Mouse (Mus musculus) CH12.LX (cell line): ENCODE results near the gene P3h2. TPM values are rescaled to one million over a fixed set of nuclear protein-coding genes. Genes with fewer than 3 reads are reported as not detected.

Source experiments
- DNase-seq: peaks from one replicate; pipeline ENCODE4 v3.0.0-alpha.2; 2013; ENCODE audit errors: extremely low read depth
- H3K27ac ChIP-seq: 2 replicates; pipeline ENCODE4 v1.5.1; 2012; ENCODE audit warnings: low read depth, mild to moderate bottlenecking, control low read depth, moderate library complexity; ENCODE audit not compliant: insufficient read depth
- H3K27me3 ChIP-seq: replicated peaks from 2 replicates; pipeline ENCODE3; 2012; ENCODE audit warnings: inconsistent platforms
- H3K36me3 ChIP-seq, 2 experiments: replicated peaks in 1 of 2; 2 replicates each; pipeline versions ENCODE3 to v1.6.1; 2012; ENCODE audit warnings: inconsistent platforms in 1 of 2, low read length in 1 of 2, mild to moderate bottlenecking in 1 of 2, mixed read lengths in 1 of 2, moderate library complexity in 1 of 2; ENCODE audit not compliant: control insufficient read depth in 1 of 2, insufficient read depth in 1 of 2
- H3K4me1 ChIP-seq, 2 experiments: 2 replicates each; pipeline ENCODE4 v1.6.1; 2012; ENCODE audit warnings: inconsistent platforms in 1 of 2, moderate library complexity in 1 of 2; ENCODE audit not compliant: insufficient read depth in 2 of 2, control insufficient read depth in 1 of 2
- H3K4me2 ChIP-seq: 2 replicates; pipeline ENCODE4 v1.6.1; 2012; ENCODE audit warnings: low read depth, mild to moderate bottlenecking, control low read depth; ENCODE audit not compliant: poor library complexity, insufficient read depth, severe bottlenecking
- H3K4me3 ChIP-seq, 3 experiments: fragments of 150-350 bp in 1 of 3; sonication (generic) in 1 of 3; replicated peaks in 1 of 3; 2 replicates each; pipeline versions ENCODE3 to v1.5.1; 2011 to 2012; ENCODE audit warnings: low read depth in 2 of 3, low read length in 2 of 3, mild to moderate bottlenecking in 2 of 3, moderate library complexity in 2 of 3, control low read depth in 1 of 3, improper control_type of control experiment in 1 of 3, inconsistent platforms in 1 of 3, mixed read lengths in 1 of 3; ENCODE audit not compliant: poor library complexity in 1 of 3
- H3K79me2 ChIP-seq: replicated peaks from 2 replicates; pipeline ENCODE4 v1.6.1; 2012; ENCODE audit warnings: mild to moderate bottlenecking, moderate library complexity; ENCODE audit not compliant: control insufficient read depth, poor library complexity, insufficient read depth, severe bottlenecking; ENCODE audit errors: extremely low read depth
- H3K9ac ChIP-seq: 2 replicates; pipeline ENCODE4 v1.6.1; 2012; ENCODE audit warnings: low read depth, mild to moderate bottlenecking, control low read depth, moderate library complexity; ENCODE audit not compliant: insufficient read depth
- H3K9me3 ChIP-seq: replicated peaks from 2 replicates; pipeline ENCODE3; 2012; ENCODE audit warnings: low read length, inconsistent platforms, mixed read lengths
- BHLHE40 ChIP-seq: IDR thresholded peaks from 2 replicates; pipeline ENCODE4 v1.6.1; 2011; ENCODE audit warnings: mild to moderate bottlenecking, low read depth, low read length, improper control_type of control experiment
- CHD2 ChIP-seq: IDR thresholded peaks from 2 replicates; pipeline ENCODE4 v1.6.1; 2011; ENCODE audit warnings: low read length, improper control_type of control experiment
- JUND ChIP-seq: conservative IDR thresholded peaks from 2 replicates; pipeline ENCODE4 v1.6.1; 2011; ENCODE audit warnings: low read depth, low read length, improper control_type of control experiment
- MAFK ChIP-seq: IDR thresholded peaks from 2 replicates; pipeline ENCODE4 v1.6.1; 2011; ENCODE audit warnings: low read length, improper control_type of control experiment; ENCODE audit not compliant: insufficient replicate concordance
- MAX ChIP-seq: IDR thresholded peaks from 2 replicates; pipeline ENCODE4 v1.6.1; 2011; ENCODE audit warnings: low read length, improper control_type of control experiment
- MAZ ChIP-seq: IDR thresholded peaks from 2 replicates; pipeline ENCODE4 v1.6.1; 2012; ENCODE audit warnings: low read depth, mild to moderate bottlenecking, inconsistent platforms, low read length, improper control_type of control experiment, moderate library complexity
- MEF2A ChIP-seq: IDR thresholded peaks from 2 replicates; pipeline ENCODE4 v1.6.1; 2014; ENCODE audit warnings: low read depth, mild to moderate bottlenecking, inconsistent platforms, low read length, improper control_type of control experiment, borderline replicate concordance
- NRF1 ChIP-seq: IDR thresholded peaks from 2 replicates; pipeline ENCODE4 v1.6.1; 2014; ENCODE audit warnings: low read depth, mild to moderate bottlenecking, inconsistent platforms, low read length, improper control_type of control experiment, moderate library complexity
- POLR2AphosphoS2 ChIP-seq: IDR thresholded peaks from 2 replicates; pipeline ENCODE4 v1.6.1; 2011; ENCODE audit warnings: low read depth, low read length, improper control_type of control experiment
- RAD21 ChIP-seq: IDR thresholded peaks from 2 replicates; pipeline ENCODE4 v1.6.1; 2011; ENCODE audit warnings: low read depth, mild to moderate bottlenecking, low read length, improper control_type of control experiment, moderate library complexity
- RCOR1 ChIP-seq: conservative IDR thresholded peaks from 2 replicates; pipeline ENCODE4 v1.6.1; 2012; ENCODE audit warnings: low read depth, mild to moderate bottlenecking, inconsistent platforms, low read length, improper control_type of control experiment
- TBP ChIP-seq: conservative IDR thresholded peaks from 2 replicates; pipeline ENCODE4 v1.6.1; 2011; ENCODE audit warnings: low read depth, low read length, improper control_type of control experiment
- USF2 ChIP-seq: conservative IDR thresholded peaks from 2 replicates; pipeline ENCODE4 v1.6.1; 2011; ENCODE audit warnings: low read depth, low read length, improper control_type of control experiment
- ZKSCAN1 ChIP-seq: IDR thresholded peaks from 2 replicates; pipeline ENCODE4 v1.6.1; 2012; ENCODE audit warnings: low read depth, inconsistent platforms, low read length, improper control_type of control experiment, borderline replicate concordance
- ZNF384 ChIP-seq: IDR thresholded peaks from 2 replicates; pipeline ENCODE4 v1.6.1; 2012; ENCODE audit warnings: low read depth, low read length, improper control_type of control experiment, inconsistent platforms
- dilution Hi-C: fragments of 300-500 bp; cut with MboI; formaldehyde crosslinking; loops from 2 replicates; pipeline ENCODE4 v1.14.3; 2020; ENCODE audit warnings: low sequenced_read_pairs; ENCODE audit not compliant: extremely low pct_unique_long_range_greater_than_20kb, extremely low pct_ligation_motif_present
- in situ Hi-C: fragments of 300-500 bp; cut with MboI; formaldehyde crosslinking; loops from 3 replicates; pipeline ENCODE4 v1.14.3; 2019; ENCODE audit warnings: low sequenced_read_pairs, low pct_ligation_motif_present, low pct_unique_long_range_greater_than_20kb, mixed read lengths
- polyA plus RNA-seq: library from polyadenylated mRNA; unstranded; fragments of >175 nt; gene quantifications from 2 replicates; pipeline ENCODE4 v1.2.1, GENCODE M21; 2012; ENCODE audit warnings: low read depth; ENCODE audit not compliant: insufficient read length
- total RNA-seq, 2 experiments: library from RNA; depleted of rRNA; stranded (reverse); fragments of 300-350 nt in 1 of 2; fragments of >200 nt in 1 of 2; gene quantifications; 2 replicates each; pipeline ENCODE4 v1.2.3; 2012 to 2014

P3h2 gene
- total and polyA plus RNA-seq, 3 experiments = 0.08 to 0.73 (median 0.27) TPM

GRCm38 (mm10) chr16:26150943-26151342, 45.4 kb upstream of the P3h2 start:
- Histone ChIP-seq H3K9me3 (no peaks in the 10 kb centered on the region), H3K4me1 (no peaks in the 10 kb centered on the region), H3K27ac (no peak overlapping the region), H3K4me2 (no peak overlapping the region), H3K79me2 (no peaks in the 10 kb centered on the region), H3K4me3 (no peak overlapping the region), H3K36me3 (no peaks in the 10 kb centered on the region), H3K27me3 (no peaks in the 10 kb centered on the region), H3K9ac (no peak overlapping the region)
- in situ Hi-C loops (no loop called here), dilution Hi-C loops (no loop called here)
- TF ChIP-seq BHLHE40 (no peak), ZNF384 (no peak), RCOR1 (no peak), MAZ (no peak), USF2 (no peak), NRF1 (no peak), MEF2A (no peak), POLR2AphosphoS2 (no peak), MAX (no peak), CHD2 (no peak), MAFK (no peak), JUND (no peak), TBP (no peak)
- DNase-seq = no peak

- H3K27ac ChIP-seq = no peak overlapping the region
- dilution Hi-C loops (no loop called here), in situ Hi-C loops (no loop called here)
- no peaks in the 10 kb centered on the region for H3K79me2 ChIP-seq
- H3K27me3 ChIP-seq = no peaks in the 10 kb centered on the region
- no peak for TF ChIP-seq JUND
- no peak for TF ChIP-seq ZKSCAN1
- no peak for TF ChIP-seq RAD21
- TF ChIP-seq MAFK = no peak
- no peak for TF ChIP-seq POLR2AphosphoS2
- no peaks in the 10 kb centered on the region for H3K4me1 ChIP-seq
- no peak overlapping the region for H3K9ac ChIP-seq
- H3K9me3 ChIP-seq = no peaks in the 10 kb centered on the region
- no peak overlapping the region for H3K4me2 ChIP-seq
- no peak overlapping the region for H3K4me3 ChIP-seq
- no peaks in the 10 kb centered on the region for H3K36me3 ChIP-seq
- no peak for DNase-seq
Observed at GRCm38 (mm10) chr16:26146853-26147252, 41.3 kb upstream of the P3h2 start.
